Mouse (Mus musculus): ENCODE measurements at regions not wholly inside any gene's neighbourhood (a gene's known extent, or its start where the extent isn't known, plus 50 kb on each side); places are given as distances from the start of the nearest gene placed in this dataset.

DNA sequence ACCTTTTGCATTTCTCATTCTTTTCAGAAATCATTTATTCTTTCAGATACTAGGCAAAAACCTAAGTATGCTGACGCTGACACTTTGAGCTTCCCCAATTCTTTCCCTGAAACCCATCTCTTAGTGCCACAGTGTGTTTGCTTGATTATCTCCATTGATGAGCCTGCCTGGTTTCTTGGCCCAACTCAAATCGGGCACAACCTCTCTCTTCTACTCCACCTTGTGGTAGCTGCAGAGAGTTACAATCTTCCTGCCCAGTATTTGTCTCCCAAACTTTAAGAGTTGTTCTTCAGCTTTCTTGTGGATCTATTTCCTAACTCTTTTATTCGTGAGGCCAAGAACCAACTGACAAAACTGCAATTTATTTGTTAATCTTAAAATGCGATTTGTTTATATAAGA is 176.4 kb upstream of the Tbc1d2b start:
- TF ChIP-seq POLR2A (IDR thresholded peaks at IDR 0.05; ENCODE audit: borderline replicate concordance, insufficient read depth, low read length), result no peak
- peak; percentile 64 for TF ChIP-seq CTCF (IDR thresholded peaks at IDR 0.05; ENCODE audit: borderline replicate concordance, insufficient read depth, low read depth, low read length)
